In genomic region chr3:68400121-68400520, GRCm38 (mm10) we compare ENCODE assay signal across 13 mouse cellular contexts.
"Had no signal": no experiment of that assay in that cellular context is flagged by ENCODE, and none has a peak within 500 bp of the region (broad histone marks: within the 10 kb centered on the region; RNA-seq: fewer than 3 reads in every experiment).

No protein-coding gene starts in this region.

- DNase-seq: gastrocnemius, postnatal 14 days; gastrocnemius, postnatal 36 days; heart, adult 18-20 months; heart, postnatal 10 days; heart, postnatal 36 days; kidney, adult 11 months; kidney, adult 2 months; kidney, adult 9 months; kidney, postnatal 14 days; kidney, postnatal 36 days; layer of hippocampus, adult 9-11 months; layer of hippocampus, postnatal 36 days; left cerebral cortex, postnatal 4 days had no signal
